Mouse (Mus musculus): ENCODE results near the gene Ccdc61.
"Not testable (repeated sequence)": the region's sequence is repeated elsewhere in the genome, so short reads cannot be mapped to it uniquely, and the experiment has no call there.

Gene Ccdc61

GRCm38 (mm10) chr7:18909797-18910196 is 418 bp downstream of the Ccdc61 start:
- no peak for DNase-seq

GRCm38 (mm10) chr7:18904971-18905370 is 5.2 kb downstream of the Ccdc61 start:
- DNase-seq, result no peak

GRCm38 (mm10) chr7:18902486-18902885 is 7.7 kb downstream of the Ccdc61 start:
- DNase-seq, result no peak

DNA sequence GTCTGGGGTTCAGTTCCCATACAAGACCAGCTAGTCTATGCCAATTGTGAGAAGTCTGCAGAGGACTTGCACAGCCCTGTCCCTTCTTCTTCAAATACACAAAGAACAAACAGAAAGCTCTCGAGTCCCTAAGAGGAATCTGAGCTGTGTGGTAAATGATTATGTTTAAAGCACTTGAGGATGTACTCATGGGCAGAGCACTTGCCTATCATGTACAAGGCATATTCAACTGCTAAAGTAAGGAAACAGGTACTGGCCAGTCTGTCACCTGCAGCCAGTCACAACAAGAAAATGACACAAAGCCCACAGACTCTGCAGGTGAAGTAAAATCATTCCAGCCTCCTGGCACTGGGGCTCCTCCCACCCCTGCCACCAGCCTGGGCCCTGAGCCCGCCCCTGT is 9.7 kb downstream of the Ccdc61 start:
- no peak for DNase-seq

DNA sequence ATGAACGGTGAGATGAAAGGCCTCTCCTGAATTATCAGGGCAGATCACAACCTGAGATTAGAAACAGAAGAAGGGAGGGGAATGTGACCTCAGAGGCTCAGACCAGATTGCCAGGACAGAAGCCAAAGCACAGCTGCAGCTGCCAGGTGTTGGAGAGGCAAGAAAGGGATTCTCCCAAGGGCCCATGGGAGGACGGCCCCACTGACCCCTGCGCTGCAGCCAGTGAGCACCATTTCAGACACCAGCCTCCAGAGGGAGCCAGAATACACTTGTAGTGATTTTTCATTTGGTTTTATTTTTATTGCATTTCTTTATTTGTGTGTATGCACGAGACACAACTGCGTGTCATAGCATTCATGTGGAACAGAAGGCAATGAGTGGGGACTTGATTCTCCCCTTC is 13.7 kb downstream of the Ccdc61 start:
- peak; percentile 63 for DNase-seq

GRCm38 (mm10) chr7:18893651-18894430 is 16.4 kb downstream of the Ccdc61 start:
- DNase-seq, result peak; percentile 75

GRCm38 (mm10) chr7:18893009-18893408 is 17.2 kb downstream of the Ccdc61 start:
- no peak for DNase-seq

- peak; percentile 92 for DNase-seq
Measured at GRCm38 (mm10) chr7:18891872-18892599, 18.2 kb downstream of the Ccdc61 start.

GRCm38 (mm10) chr7:18890848-18891247 is 19.4 kb downstream of the Ccdc61 start:
- DNase-seq, result no peak

DNA sequence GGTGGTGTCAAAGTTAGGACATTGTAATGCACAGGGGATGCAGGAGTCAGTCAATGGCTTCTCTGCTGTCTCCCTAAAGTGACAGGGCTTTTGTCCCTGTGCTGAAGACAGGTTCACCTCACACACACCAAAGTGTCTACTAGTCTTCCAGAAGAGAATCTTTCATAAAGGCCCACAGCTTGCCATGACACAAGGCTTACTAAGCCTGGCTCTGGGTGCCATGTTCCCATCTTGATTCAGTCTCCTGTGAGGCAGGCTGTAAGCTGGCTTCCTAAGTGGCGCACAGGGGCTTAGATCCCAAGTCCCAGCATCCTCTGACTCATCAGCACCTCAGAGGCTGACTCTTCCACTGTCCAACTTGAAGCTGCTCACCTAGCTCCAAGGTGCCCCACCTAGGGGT is 23.3 kb downstream of the Ccdc61 start:
- DNase-seq, result no peak

DNA sequence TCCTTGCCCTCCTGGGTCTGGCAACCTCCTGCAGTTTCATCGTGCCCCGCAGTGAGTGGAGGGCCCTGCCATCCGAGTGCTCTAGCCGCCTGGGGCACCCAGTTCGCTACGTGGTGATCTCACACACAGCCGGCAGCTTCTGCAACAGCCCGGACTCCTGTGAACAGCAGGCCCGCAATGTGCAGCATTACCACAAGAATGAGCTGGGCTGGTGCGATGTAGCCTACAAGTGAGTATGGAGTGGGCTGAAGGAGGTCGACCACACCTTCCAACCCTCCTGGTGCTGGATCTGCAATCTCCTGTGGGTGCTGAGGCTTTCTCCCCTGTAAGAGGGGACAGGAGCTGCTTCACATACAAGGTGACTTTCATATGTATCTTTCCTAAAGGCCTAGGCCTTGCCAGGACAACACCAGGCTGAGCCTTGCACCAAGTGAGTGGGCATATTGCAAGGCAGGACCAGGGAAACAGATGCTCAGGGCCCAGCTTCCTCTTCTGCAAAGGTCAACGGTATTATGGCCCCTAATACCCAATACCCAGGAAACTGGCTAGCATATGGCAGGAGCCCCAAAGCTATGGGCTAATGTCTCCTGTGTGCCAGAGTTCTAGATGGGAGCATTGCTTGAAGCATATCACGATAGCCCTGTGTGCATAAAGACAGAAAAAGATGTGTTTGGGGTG is 25.3 kb downstream of the Ccdc61 start:
- no peak for DNase-seq

DNA sequence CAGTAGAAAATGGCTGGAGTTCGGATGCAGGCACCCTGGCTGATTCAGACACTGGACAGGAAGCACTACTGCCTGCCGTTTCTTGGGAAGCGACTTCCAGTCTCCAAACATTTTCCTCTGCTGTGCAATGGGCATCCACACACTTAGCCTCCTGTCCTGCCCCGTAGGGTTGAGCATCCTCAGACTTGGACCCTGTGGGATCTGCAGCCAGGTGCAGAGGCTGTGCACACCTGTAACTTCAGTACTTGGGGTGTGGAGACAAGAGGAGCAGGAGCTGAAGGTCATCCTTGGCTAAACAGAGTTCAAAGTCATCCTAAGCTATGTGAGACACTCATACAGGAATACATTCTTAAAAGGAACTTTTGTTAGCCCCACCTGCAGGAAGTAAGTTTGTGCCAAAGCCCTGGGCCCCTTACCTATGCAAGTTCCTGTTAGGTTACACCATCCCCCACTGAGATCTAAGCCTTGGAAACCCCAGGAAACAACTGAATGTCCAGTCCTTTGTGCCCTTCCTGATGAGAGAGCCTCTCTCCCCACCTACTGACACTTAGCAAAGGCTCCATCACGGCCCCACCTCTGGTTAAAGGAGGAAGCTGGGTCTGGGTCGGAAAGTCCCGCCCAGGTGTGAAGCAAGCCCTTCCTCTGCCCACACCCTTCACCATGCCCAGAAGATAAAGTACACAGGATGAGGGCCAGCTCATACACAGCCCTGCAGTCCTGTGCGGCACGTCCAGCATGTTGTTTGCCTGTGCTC is 26.0 kb downstream of the Ccdc61 start:
- peak; percentile 30 for DNase-seq

- no peak for DNase-seq
Measured at GRCm38 (mm10) chr7:18878691-18879090, 31.5 kb downstream of the Ccdc61 start.

GRCm38 (mm10) chr7:18875372-18875771 is 34.8 kb downstream of the Ccdc61 start:
- no peak for DNase-seq

GRCm38 (mm10) chr7:18873253-18873652 is 37.0 kb downstream of the Ccdc61 start:
- peak; percentile 75 for DNase-seq

DNA sequence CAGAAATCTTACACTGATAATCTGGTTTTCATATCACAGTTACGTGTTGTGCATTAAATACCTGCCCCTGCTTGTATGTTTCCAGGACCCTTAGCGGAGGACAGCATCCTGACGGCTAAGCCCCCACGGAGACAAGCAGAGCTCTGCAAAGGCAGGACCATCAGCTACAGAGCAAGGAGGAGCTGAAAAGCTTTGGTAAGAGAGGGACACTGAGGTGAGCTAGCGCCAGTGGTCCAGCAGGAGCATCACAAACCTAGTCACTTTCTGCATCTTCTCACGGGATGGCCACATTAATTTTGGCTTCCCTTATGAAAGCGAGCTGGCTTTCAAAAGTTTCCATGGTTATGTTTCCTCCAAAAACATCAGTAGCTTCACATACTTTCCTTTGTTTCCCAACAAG is 37.4 kb downstream of the Ccdc61 start:
- no peak for DNase-seq

DNA sequence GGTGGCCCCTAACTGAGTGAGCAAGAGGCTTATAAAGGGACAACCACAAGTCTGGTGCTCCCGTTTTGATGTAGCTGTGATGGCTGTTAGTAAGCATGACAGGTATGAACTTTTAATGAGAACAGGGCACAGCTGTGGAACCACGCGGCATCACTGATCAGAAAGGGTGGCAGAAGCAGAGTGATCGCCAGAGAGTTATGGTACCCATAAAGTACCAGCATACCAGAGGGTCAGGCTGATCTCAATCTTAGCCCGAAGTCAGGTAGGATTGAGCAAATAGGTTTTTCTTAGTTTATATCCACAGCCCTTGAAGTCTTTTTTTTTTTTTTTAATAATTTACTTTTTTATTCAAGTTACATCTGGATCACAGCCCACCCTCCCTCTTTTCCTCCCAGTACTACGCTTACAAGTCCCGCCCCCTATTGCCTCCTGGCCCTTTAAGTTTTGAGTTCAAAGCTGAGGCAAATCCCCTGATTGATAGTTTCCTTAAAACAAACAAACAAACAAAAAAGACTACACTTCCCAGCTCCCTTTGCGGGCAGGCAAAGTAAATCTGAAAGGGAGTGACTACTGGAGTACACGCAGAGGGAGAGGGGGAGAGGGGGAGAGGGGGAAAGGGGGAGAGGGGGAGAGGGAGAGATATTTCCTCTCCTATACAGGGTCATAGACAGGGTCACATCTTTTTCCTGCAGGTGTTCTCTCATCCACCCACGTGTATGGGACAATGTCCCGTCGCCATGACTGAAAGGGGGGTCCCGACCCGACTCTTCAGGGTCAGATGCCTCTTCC is 38.0 kb downstream of the Ccdc61 start:
- no peak for DNase-seq

DNA sequence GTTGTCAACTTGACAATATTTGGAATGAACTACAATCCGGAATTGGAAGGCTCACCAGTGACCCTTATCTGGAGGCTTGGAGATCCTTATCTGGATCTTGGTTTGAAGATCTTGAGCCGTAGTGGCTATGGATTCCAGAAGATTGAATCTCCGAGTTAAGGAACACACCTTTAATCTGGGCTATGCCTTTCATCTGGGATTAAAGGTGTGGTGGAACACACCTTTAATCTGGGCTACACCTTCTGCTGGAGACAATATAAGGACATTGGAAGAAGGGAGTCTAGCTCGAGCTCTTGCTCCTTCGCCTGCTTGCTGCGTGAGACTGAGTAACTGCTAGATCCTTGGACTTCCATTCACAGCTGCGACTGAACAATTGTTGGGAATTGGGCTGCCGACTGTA is 39.2 kb downstream of the Ccdc61 start, which contains the start of gene Pglyrp1:
Gene Pglyrp1 (plus strand): TSS at position 301 of the 400 bp plus-strand sequence.
- not testable (repeated sequence) for DNase-seq

- DNase-seq, result no peak
Measured at GRCm38 (mm10) chr7:18868491-18868890, 41.7 kb downstream of the Ccdc61 start.

DNA sequence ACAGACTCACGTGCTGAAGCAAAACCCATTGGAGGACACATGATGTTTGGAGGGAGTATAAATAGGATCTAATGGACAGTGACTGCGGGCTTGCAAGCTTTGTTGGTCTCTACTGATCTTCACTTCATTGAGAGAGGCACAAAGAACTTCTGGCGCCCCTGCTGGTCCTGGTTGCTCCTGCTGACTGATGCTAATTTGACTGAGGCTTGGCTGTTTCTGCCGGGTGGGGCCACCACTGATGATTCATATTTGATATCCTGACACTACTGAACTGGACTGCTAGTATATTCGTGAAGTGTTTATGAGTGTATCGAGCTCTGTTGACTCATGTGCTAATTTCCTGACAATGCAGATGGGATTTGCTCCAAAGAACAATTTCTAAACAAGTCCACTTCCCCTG is 47.4 kb downstream of the Ccdc61 start:
- DNase-seq, result no peak

DNA sequence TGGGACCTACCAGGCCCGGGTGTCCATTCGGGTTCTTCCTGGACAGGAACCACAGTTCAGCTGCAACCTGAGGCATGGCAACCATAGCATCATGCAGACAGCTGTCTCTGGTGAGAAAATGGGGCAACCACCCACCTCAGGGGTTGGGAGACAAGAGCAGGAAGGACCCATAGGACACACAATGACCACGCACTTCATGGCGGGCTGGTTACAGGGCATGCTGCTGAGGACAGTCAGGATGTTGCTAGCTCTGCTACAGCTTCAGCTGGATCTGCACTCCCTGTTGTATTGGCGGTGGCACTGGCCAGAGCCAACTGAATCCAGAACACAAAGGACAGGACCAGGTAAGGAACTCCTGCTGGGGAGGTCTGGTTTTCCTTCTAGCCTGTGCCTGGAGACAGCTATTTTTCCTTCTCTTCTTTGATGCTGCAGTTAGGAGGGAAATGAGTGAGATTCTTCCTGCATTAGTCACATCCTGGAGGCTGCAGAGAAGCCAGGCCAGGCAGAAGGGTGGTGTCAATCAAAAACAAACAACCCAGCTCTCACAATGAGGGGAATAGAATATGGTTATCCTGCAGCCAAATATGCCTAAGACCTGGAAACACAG is 51.8 kb downstream of the Ccdc61 start:
- DNase-seq, result peak; percentile 39

DNA sequence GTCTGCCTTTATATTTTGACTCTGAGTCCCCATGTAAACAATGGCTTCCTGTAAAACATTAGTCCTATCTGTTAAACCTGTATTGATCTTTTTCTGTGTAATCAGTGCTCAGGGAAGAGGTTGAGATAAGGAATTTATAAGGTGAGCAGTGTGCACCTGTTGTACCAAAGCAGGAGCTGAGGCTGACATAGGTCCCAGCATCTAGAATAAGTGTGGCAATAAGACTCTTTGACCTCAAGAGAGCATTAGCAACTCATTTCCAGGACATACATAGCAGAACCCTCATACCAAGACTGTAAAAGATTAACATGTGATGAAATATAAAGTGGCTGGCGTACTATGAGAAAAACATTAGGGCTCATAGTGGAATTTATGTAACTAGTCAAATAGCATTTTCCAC is 61.8 kb downstream of the Ccdc61 start:
- no peak for DNase-seq

All from lung, postnatal 14 days (tissue).